Mouse (Mus musculus): Measurements from ENCODE around the gene Actl6b.

- TF ChIP-seq EP300 (IDR thresholded peaks at IDR 0.05; ENCODE audit: low read depth) (no peak), CTCF (IDR thresholded peaks at IDR 0.05; ENCODE audit: low read depth) (no peak)
These were observed 15.9 kb upstream of the Actl6b start for GRCm38 (mm10) chr5:137537461-137537860.
